Mouse (Mus musculus) stomach, postnatal 0 days (tissue): ENCODE results near the gene Ttc9c.

ENCODE experiments used
- CTCF ChIP-seq: IDR thresholded peaks from 2 replicates; pipeline ENCODE4 v1.5.1; 2016; ENCODE audit warnings: antibody characterized with exemption, low read depth, mild to moderate bottlenecking, moderate library complexity
- EP300 ChIP-seq: optimal IDR thresholded peaks from 2 replicates; pipeline ENCODE3; 2016; ENCODE audit warnings: antibody characterized with exemption

GRCm38 (mm10) chr19:8819596-8820423 lies 677 bp upstream of the Ttc9c start, which contains the start of gene Hnrnpul2:
- TF ChIP-seq EP300: no peak
- TF ChIP-seq CTCF: peak; percentile 23; the same call in 1 of the 2 replicates
